Mouse (Mus musculus): ENCODE data around the gene Ccnj. TPM values are rescaled to one million over a fixed set of nuclear protein-coding genes. Genes with fewer than 3 reads are reported as not detected.

Gene Ccnj
- 1 to 10 TPM in 1 of 2 experiments, under 1 TPM in 1; 0.18 to 1.3 TPM for polyA plus RNA-seq (2012; fragmentation: generic; extraction: Trizol)

DNA sequence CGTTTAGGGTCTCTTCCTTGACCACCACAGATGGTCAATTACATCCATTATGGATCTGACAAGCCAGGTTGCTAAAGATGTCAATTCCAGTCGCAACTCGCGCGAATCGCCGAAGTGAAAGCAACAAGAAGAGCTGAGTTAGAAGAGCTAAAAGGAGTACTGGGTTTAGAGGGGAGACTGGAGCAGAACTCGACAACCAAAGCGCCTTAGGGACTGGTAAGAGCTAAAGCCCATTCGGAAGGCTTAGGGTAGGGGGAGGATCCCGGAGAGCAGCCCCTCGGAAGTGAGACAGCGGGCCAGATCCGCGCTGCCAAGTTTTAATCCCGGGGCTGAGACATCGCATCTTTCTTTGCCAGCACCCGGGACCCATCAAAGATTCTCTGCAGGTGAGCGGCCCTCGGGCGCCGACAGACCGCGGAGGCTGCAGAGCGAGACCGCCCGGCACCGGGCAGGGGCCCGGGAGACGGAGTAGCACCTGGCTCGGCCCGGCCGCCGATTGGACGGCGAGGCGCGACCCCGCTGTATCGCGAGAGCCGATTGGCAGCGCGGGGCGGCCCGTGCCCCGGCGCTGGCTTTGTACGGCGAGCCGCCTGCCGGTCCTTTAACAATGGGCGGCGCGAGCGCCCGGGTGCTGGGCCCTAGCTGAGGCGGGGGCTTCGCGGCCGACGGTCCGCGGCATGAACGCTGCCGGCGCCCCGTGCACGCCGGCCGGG is at the start of gene Ccnj:
Gene Ccnj, plus strand, starts transcription at position 577 of the 713 bp plus-strand sequence.

DNA sequence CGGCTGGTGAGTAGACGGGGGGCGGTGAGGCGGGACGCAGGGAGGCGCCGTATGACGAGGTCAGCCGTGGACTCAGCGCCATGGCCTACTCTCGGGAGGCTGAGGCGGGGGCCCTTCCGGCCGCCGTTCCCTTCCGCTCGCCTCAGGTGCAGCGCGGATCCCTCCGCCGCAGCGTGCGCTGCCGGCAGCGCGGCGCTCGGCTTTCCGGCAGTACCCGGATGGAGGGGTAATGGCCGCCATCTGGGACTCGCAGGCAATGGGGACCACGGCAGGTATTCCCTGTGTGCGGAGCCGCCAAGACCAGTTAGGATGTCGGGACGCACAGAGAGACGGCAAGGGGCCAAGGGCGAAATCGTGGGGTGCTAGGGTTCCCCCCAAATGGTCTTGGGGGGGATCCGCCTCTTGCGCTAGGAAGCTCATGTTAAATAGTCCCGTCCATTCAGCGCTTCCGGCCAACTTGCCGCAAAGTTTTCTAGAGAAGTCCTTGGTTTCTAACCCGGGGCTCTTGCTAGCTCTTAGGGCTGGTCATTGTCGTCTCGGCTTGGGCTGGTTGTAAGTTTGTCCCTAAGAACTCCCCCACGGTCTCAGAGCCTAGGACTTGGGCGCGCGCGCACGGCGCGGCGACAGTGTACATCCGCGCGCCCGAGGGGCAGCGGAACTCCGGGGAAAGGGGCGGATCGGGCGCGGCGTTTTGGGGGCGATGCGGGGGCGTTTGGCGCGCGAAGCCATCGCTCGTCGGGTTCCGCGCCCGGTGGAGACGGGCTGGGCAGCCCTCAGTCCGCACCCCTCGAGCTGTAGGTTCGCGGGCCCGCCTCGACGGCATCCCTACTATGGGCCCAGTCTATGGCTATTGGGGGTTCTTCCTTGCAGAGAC is 63.7 kb downstream of the Ccnj start, which contains the start of gene Zfp518a:
Gene Zfp518a, plus strand, starts transcription at position 187 of the 874 bp plus-strand sequence.

Other genes starting within 250 kb of the Ccnj start
- gene Aldh18a1, start 242.8 kb upstream of the Ccnj start, polyA plus RNA-seq (2012; fragmentation: generic; extraction: Trizol), result 10 to 100 TPM; 23.4 to 26.3 TPM
- gene Tctn3, start 219.0 kb upstream of the Ccnj start, polyA plus RNA-seq (2012; fragmentation: generic; extraction: Trizol), result 1 to 10 TPM; 1.8 to 5.9 TPM
- not detected for gene Entpd1, start 218.9 kb upstream of the Ccnj start, polyA plus RNA-seq (2012; fragmentation: generic; extraction: Trizol)
- not detected for gene Cc2d2b, start 82.5 kb upstream of the Ccnj start, polyA plus RNA-seq (2012; fragmentation: generic; extraction: Trizol)
- under 1 TPM; 0.04 to 0.47 TPM for gene Zfp518a, start 63.4 kb downstream of the Ccnj start, polyA plus RNA-seq (2012; fragmentation: generic; extraction: Trizol)
- 10 to 100 TPM in 1 of 2 experiments, 1 to 10 TPM in 1; 5.9 to 14.1 TPM for gene Blnk, start 163.3 kb downstream of the Ccnj start, polyA plus RNA-seq (2012; fragmentation: generic; extraction: Trizol)
- gene Dntt, start 198.0 kb downstream of the Ccnj start, polyA plus RNA-seq (2012; fragmentation: generic; extraction: Trizol), result under 1 TPM; 0.01 to 0.02 TPM
- not detected for gene Opalin, start 245.8 kb downstream of the Ccnj start, polyA plus RNA-seq (2012; fragmentation: generic; extraction: Trizol)